Mouse (Mus musculus): ENCODE results near the gene Spint2. TPM values are rescaled to one million over a fixed set of nuclear protein-coding genes. Genes with fewer than 3 reads are reported as not detected.
"Not testable (repeated sequence)": the region's sequence is repeated elsewhere in the genome, so short reads cannot be mapped to it uniquely, and the experiment has no call there.

Gene Spint2
- polyA plus RNA-seq, 1 experiment = 35.7 TPM

DNA sequence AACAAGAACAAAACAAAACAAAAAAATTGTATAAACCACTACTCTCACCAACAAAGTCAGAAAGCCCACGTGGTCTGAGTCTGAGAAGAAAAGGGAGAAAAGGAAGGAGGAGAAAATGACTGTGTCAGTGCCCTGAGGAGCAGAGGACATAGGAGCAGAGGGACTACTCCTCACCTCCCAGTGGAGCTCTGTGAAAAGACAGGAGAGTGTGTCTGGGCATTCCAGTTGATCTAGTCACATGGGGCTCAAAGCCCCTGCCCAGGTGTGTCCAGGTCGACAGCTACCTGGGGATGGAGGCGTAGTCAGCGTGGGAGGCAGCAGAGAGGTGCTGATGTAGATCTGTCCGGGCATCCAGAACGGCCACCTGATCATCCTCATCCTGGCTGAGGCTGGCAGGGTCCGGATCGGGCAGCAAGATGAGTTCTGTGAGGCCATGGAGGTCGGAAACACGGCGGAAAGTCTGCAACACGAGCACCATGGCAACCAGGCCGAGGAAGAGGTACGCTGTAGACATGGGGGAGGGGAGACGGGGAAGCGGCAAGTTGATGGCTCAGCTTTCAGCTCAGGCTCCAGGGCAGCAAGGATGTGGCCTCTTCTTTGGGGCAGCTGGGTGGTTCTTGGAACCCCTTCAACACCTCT is 56.8 kb downstream of the Spint2 start:
- no peaks in the 10 kb centered on the region for H3K4me1 ChIP-seq (ENCODE audit: control insufficient read depth, insufficient read depth, low read length)
- H3K4me3 ChIP-seq (replicated peaks; ENCODE audit: control insufficient read depth, low read depth, low read length) = no peak overlapping the region
- H3K27ac ChIP-seq (ENCODE audit: control insufficient read depth, insufficient read depth, low read depth, low read length, poor library complexity) = no peak overlapping the region
- TF ChIP-seq CTCF (IDR thresholded peaks at IDR 0.05; ENCODE audit: control insufficient read depth, insufficient read depth, low read length) (no peak), POLR2A (IDR thresholded peaks at IDR 0.05; ENCODE audit: borderline replicate concordance, control insufficient read depth, low read depth, low read length) (no peak)
- 44% methylated on average over 16 of the region's 16 CpGs for WGBS

- Histone ChIP-seq H3K4me1 (ENCODE audit: control insufficient read depth, insufficient read depth, low read length) (no peaks in the 10 kb centered on the region), H3K4me3 (replicated peaks; ENCODE audit: control insufficient read depth, low read depth, low read length) (no peak overlapping the region), H3K27ac (ENCODE audit: control insufficient read depth, insufficient read depth, low read depth, low read length, poor library complexity) (no peak overlapping the region)
- 82% methylated on average over 15 of the region's 15 CpGs for WGBS
- no peak for TF ChIP-seq CTCF (IDR thresholded peaks at IDR 0.05; ENCODE audit: control insufficient read depth, insufficient read depth, low read length)
- TF ChIP-seq POLR2A (IDR thresholded peaks at IDR 0.05; ENCODE audit: borderline replicate concordance, control insufficient read depth, low read depth, low read length) = no peak
Measured at GRCm38 (mm10) chr7:29214846-29215245, 66.9 kb downstream of the Spint2 start.

DNA sequence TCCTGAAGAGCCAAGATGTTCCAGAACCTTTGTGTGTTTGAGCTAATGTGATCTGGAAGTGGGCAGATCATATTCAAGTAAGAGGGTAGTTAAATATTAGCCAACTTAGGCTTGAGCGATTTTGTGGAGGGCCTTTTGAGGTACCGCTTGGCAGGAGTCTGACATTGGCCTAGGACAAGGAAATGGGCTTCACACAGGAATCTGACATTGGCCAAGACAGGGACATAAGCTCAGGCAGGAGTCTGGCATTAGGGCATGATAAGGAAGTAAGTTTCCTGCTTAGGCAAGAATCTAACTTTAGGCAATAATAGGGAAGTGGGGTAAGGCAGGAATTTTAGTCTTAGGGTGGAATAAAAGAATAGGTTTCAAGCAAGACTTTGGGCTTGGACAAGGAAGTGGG is 67.5 kb downstream of the Spint2 start:
- Histone ChIP-seq H3K4me1 (ENCODE audit: control insufficient read depth, insufficient read depth, low read length) (no peaks in the 10 kb centered on the region), H3K27ac (ENCODE audit: control insufficient read depth, insufficient read depth, low read depth, low read length, poor library complexity) (no peak overlapping the region), H3K4me3 (replicated peaks; ENCODE audit: control insufficient read depth, low read depth, low read length) (no peak overlapping the region)
- 67% methylated on average over 2 of the region's 2 CpGs for WGBS
- TF ChIP-seq POLR2A (IDR thresholded peaks at IDR 0.05; ENCODE audit: borderline replicate concordance, control insufficient read depth, low read depth, low read length) (no peak), CTCF (IDR thresholded peaks at IDR 0.05; ENCODE audit: control insufficient read depth, insufficient read depth, low read length) (no peak)

GRCm38 (mm10) chr7:29213675-29214082 is 68.0 kb downstream of the Spint2 start, which contains the start of gene Catsperg1:
Gene Catsperg1 (minus strand): TSS chr7:29214035.
- H3K27ac ChIP-seq (ENCODE audit: control insufficient read depth, insufficient read depth, low read depth, low read length, poor library complexity) = no peak within 1 kb of the TSS
- 67% methylated on average over 20 of the region's 20 CpGs for WGBS

DNA sequence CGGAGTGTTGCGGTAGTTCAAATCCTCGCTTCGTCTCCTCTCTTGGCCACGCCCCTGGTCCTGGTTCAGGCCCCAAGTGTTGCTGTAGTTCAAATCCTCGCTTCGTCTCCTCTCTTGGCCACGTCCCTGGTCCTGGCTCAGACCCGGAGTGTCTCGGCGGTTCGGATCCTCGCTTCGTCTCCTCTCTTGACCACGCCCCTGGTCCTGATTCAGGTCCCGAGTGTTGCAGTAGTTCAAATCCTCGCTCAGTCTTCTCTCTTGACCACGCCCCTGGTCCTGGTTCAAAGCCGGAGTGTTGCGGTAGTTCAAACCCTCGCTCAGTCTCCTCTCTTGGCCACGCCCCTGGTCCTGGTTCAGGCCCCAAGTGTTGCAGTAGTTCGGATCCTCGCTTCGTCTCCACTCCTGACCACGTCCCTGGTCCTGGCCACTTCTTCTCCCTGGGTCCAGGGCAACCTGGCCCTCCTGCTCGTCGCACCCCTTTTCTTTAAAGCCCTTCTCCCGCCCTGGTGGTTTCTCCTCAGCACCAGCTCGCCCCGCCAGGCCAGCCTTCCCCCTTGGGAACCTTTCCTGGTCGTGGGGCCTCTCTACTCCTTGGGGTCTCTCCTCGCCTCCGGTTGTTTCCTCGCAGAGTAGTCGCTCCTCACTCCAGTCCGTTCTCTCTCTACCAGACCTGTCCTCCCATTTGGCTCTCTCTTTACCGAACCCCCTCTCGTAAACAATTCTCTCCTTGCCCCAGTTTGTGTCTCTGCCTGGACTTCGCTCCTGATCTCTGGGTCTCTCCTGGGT is 68.7 kb downstream of the Spint2 start:
- H3K4me3 ChIP-seq (replicated peaks; ENCODE audit: control insufficient read depth, low read depth, low read length); H3K27ac ChIP-seq (ENCODE audit: control insufficient read depth, insufficient read depth, low read depth, low read length, poor library complexity); H3K4me1 ChIP-seq (ENCODE audit: control insufficient read depth, insufficient read depth, low read length): not testable (repeated sequence)
- WGBS = 85% methylated on average over 40 of the region's 40 CpGs

More at GRCm38 (mm10) chr7:29213675-29214082, 68.0 kb downstream of the Spint2 start, which contains the start of gene Catsperg1:
- no peak for TF ChIP-seq POLR2A (IDR thresholded peaks at IDR 0.05; ENCODE audit: borderline replicate concordance, control insufficient read depth, low read depth, low read length)
- TF ChIP-seq CTCF (IDR thresholded peaks at IDR 0.05; ENCODE audit: control insufficient read depth, insufficient read depth, low read length) = no peak
- no peak within 1 kb of the TSS for H3K4me3 ChIP-seq (replicated peaks; ENCODE audit: control insufficient read depth, low read depth, low read length)
- no peaks in the 10 kb centered on the region for H3K4me1 ChIP-seq (ENCODE audit: control insufficient read depth, insufficient read depth, low read length)

GRCm38 (mm10) chr7:29212199-29212765 is 69.4 kb downstream of the Spint2 start:
- WGBS = 58% methylated on average over 26 of the region's 26 CpGs
- peak overlapping the region; percentile 73 for H3K4me3 ChIP-seq (replicated peaks; ENCODE audit: control insufficient read depth, low read depth, low read length)
- no peaks in the 10 kb centered on the region for H3K4me1 ChIP-seq (ENCODE audit: control insufficient read depth, insufficient read depth, low read length)
- TF ChIP-seq CTCF (IDR thresholded peaks at IDR 0.05; ENCODE audit: control insufficient read depth, insufficient read depth, low read length) = no peak
- no peak for TF ChIP-seq POLR2A (IDR thresholded peaks at IDR 0.05; ENCODE audit: borderline replicate concordance, control insufficient read depth, low read depth, low read length)
- H3K27ac ChIP-seq (ENCODE audit: control insufficient read depth, insufficient read depth, low read depth, low read length, poor library complexity) = no peak overlapping the region

GRCm38 (mm10) chr7:29211415-29212198 is 70.1 kb downstream of the Spint2 start:
- TF ChIP-seq POLR2A (IDR thresholded peaks at IDR 0.05; ENCODE audit: borderline replicate concordance, control insufficient read depth, low read depth, low read length) = no peak
- no peak for TF ChIP-seq CTCF (IDR thresholded peaks at IDR 0.05; ENCODE audit: control insufficient read depth, insufficient read depth, low read length)
- 7% methylated on average over 34 of the region's 34 CpGs for WGBS
- Histone ChIP-seq H3K4me3 (replicated peaks; ENCODE audit: control insufficient read depth, low read depth, low read length) (peak overlapping the region; percentile 73), H3K27ac (ENCODE audit: control insufficient read depth, insufficient read depth, low read depth, low read length, poor library complexity) (peak overlapping the region; percentile 65), H3K4me1 (ENCODE audit: control insufficient read depth, insufficient read depth, low read length) (no peaks in the 10 kb centered on the region)

- WGBS = 15% methylated on average over 15 of the region's 15 CpGs
- H3K4me3 ChIP-seq (replicated peaks; ENCODE audit: control insufficient read depth, low read depth, low read length) = peak overlapping the region; percentile 73
- H3K27ac ChIP-seq (ENCODE audit: control insufficient read depth, insufficient read depth, low read depth, low read length, poor library complexity) = peak overlapping the region; percentile 65
- H3K4me1 ChIP-seq (ENCODE audit: control insufficient read depth, insufficient read depth, low read length) = not testable (repeated sequence)
Measured at GRCm38 (mm10) chr7:29211013-29211412, 70.7 kb downstream of the Spint2 start.

Other genes starting within 250 kb of the Spint2 start
- gene Ryr1, start 156.7 kb downstream of the Spint2 start, polyA plus RNA-seq (2011; ENCODE audit: insufficient read depth, insufficient read length, low replicate concordance, missing spikeins) = 0.93 and 2.7 TPM in 2 replicates
- gene Rasgrp4, start 147.1 kb downstream of the Spint2 start, polyA plus RNA-seq (2011; ENCODE audit: insufficient read depth, insufficient read length, low replicate concordance, missing spikeins) = 49.7 and 156 TPM in 2 replicates
- gene Fam98c, start 125.7 kb downstream of the Spint2 start, polyA plus RNA-seq (2011; ENCODE audit: insufficient read depth, insufficient read length, low replicate concordance, missing spikeins) = 37.8 and 56.8 TPM in 2 replicates
- 0.59 TPM in 1 of 2 replicates, not detected in the other for gene Ggn, start 111.7 kb downstream of the Spint2 start, polyA plus RNA-seq (2011; ENCODE audit: insufficient read depth, insufficient read length, low replicate concordance, missing spikeins)
- 2.3 and 7.1 TPM in 2 replicates for gene Spred3, start 111.5 kb downstream of the Spint2 start, polyA plus RNA-seq (2011; ENCODE audit: insufficient read depth, insufficient read length, low replicate concordance, missing spikeins)
- gene Psmd8, start 101.2 kb downstream of the Spint2 start, polyA plus RNA-seq (2011; ENCODE audit: insufficient read depth, insufficient read length, low replicate concordance, missing spikeins) = 93.2 and 170 TPM in 2 replicates
- gene Catsperg1, start 67.9 kb downstream of the Spint2 start, polyA plus RNA-seq (2011; ENCODE audit: insufficient read depth, insufficient read length, low replicate concordance, missing spikeins) = 1.7 and 4.1 TPM in 2 replicates
- gene Kcnk6, start 49.4 kb downstream of the Spint2 start, polyA plus RNA-seq (2011; ENCODE audit: insufficient read depth, insufficient read length, low replicate concordance, missing spikeins) = 3.5 and 8.8 TPM in 2 replicates
- gene Yif1b, start 43.6 kb downstream of the Spint2 start, polyA plus RNA-seq (2011; ENCODE audit: insufficient read depth, insufficient read length, low replicate concordance, missing spikeins) = 8.5 and 10.7 TPM in 2 replicates
- gene 2200002D01Rik, start 33.4 kb downstream of the Spint2 start, polyA plus RNA-seq (2011; ENCODE audit: insufficient read depth, insufficient read length, low replicate concordance, missing spikeins) = 15.6 and 18.7 TPM in 2 replicates
- gene Ppp1r14a, start 7.4 kb upstream of the Spint2 start, polyA plus RNA-seq (2011; ENCODE audit: insufficient read depth, insufficient read length, low replicate concordance, missing spikeins) = 1.9 and 3.2 TPM in 2 replicates
- 0.56 and 1.5 TPM in 2 replicates for gene Dpf1, start 22.0 kb upstream of the Spint2 start, polyA plus RNA-seq (2011; ENCODE audit: insufficient read depth, insufficient read length, low replicate concordance, missing spikeins)
- 11.9 and 16.8 TPM in 2 replicates for gene Sipa1l3, start 236.7 kb upstream of the Spint2 start, polyA plus RNA-seq (2011; ENCODE audit: insufficient read depth, insufficient read length, low replicate concordance, missing spikeins)

Measured in bone marrow, adult 2 months (tissue).